Mouse (Mus musculus) forebrain, embryonic 11.5 days (tissue): ENCODE measurements around the gene Atxn1. TPM values are rescaled to one million over a fixed set of nuclear protein-coding genes. Genes with fewer than 3 reads are reported as not detected.

Experiments used
- ATAC-seq: fragments of 200-750 bp; cut with Nextera tagmentation; replicated peaks from 2 replicates; pipeline ENCODE4 v1.8.0; 2017; ENCODE audit warnings: moderate TSS enrichment; ENCODE audit not compliant: low FRiP score
- DNase-seq: peaks from one replicate; pipeline ENCODE4 v3.0.0-alpha.2; 2017; ENCODE audit warnings: low spot score
- H3K27ac ChIP-seq: fragments of 300-500 bp; sonication (generic); 2 replicates; pipeline ENCODE4 v1.5.1; 2014; ENCODE audit warnings: low read depth, low read length
- H3K27me3 ChIP-seq: fragments of 300-500 bp; sonication (generic); 2 replicates; pipeline ENCODE4 v1.6.1; 2014; ENCODE audit warnings: mild to moderate bottlenecking, low read length, mixed read lengths; ENCODE audit not compliant: control insufficient read depth, insufficient read depth
- H3K36me3 ChIP-seq: fragments of 300-500 bp; sonication (generic); 2 replicates; pipeline ENCODE4 v1.6.1; 2014; ENCODE audit warnings: mild to moderate bottlenecking, low read length, moderate library complexity, mixed read lengths; ENCODE audit not compliant: control insufficient read depth, insufficient read depth
- H3K4me1 ChIP-seq: fragments of 300-500 bp; sonication (generic); replicated peaks from 2 replicates; pipeline ENCODE4 v1.6.1; 2014; ENCODE audit warnings: low read length, mixed read lengths; ENCODE audit not compliant: control insufficient read depth, insufficient read depth
- H3K4me2 ChIP-seq: fragments of 300-500 bp; sonication (generic); 2 replicates; pipeline ENCODE4 v1.6.1; 2014; ENCODE audit warnings: low read depth, mild to moderate bottlenecking, low read length, moderate library complexity, mixed read lengths; ENCODE audit not compliant: severe bottlenecking
- H3K4me3 ChIP-seq: fragments of 300-500 bp; sonication (generic); 2 replicates; pipeline ENCODE4 v1.5.1; 2014; ENCODE audit warnings: low read depth, low read length
- H3K9ac ChIP-seq: fragments of 300-500 bp; sonication (generic); 2 replicates; pipeline ENCODE4 v1.6.1; 2014; ENCODE audit warnings: low read length
- H3K9me3 ChIP-seq: fragments of 300-500 bp; sonication (generic); 2 replicates; pipeline ENCODE4 v1.6.1; 2016; ENCODE audit warnings: low read length, mixed read lengths; ENCODE audit not compliant: control insufficient read depth
- WGBS: fragments of 180-500 bp; shearing (Covaris S2); extraction: QIAGEN DNeasy Blood & Tissue Kit; methylation state at CpG from one replicate; pipeline ENCODE4 v1.1.7; 2014; 5-methylcytosine and 5-hydroxymethylcytosine counted together
- polyA plus RNA-seq: library from polyadenylated mRNA; unstranded; fragments of >200 nt; fragmentation: Nextera tagmentation; extraction: Ambion mirVana; gene quantifications from 2 replicates; pipeline ENCODE4 v1.2.1, GENCODE M21; 2014

Atxn1 gene
- polyA plus RNA-seq, 1 experiment from 2014 or later: 3.3 TPM

GRCm38 (mm10) chr13:45511706-45512435 lies 452.9 kb downstream of the Atxn1 start:
- 85% methylated on average over 6 of the region's 6 CpGs for WGBS
- H3K27me3 ChIP-seq: peaks cover 14% of the 10 kb centered on the region
- no peak overlapping the region for H3K27ac ChIP-seq
- no peak overlapping the region for H3K4me2 ChIP-seq
- no peak overlapping the region for H3K9ac ChIP-seq
- peaks cover 10% of the 10 kb centered on the region for H3K4me1 ChIP-seq
- DNase-seq (no peak), ATAC-seq (no peak)
- no peak overlapping the region for H3K4me3 ChIP-seq
- no peaks in the 10 kb centered on the region for H3K36me3 ChIP-seq
- H3K9me3 ChIP-seq: no peaks in the 10 kb centered on the region

DNA sequence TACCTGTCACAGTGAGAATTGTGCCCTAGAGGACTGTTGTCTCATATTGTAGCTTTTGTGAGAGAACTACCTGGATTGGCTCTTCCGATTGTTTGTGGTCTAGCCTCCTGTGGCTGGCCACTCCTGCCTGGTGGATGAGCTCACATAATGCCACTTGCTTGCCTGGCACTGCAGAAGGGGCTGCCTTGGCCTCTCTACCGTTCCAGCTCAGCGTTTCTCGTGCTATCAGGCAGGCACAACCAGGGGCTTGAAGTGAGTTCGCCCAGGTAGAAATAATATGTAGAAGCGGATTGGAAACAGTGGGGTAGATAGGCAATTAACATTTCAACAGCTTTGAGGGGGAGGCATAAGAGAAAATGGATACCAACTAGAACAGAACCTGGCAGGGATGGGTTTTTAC lies 455.4 kb downstream of the Atxn1 start:
- H3K36me3 ChIP-seq: no peaks in the 10 kb centered on the region
- no peak for ATAC-seq
- 60% methylated on average over 6 of the region's 6 CpGs for WGBS
- H3K9me3 ChIP-seq: no peaks in the 10 kb centered on the region
- no peak for DNase-seq
- no peak overlapping the region for H3K9ac ChIP-seq
- H3K4me3 ChIP-seq: no peak overlapping the region
- peaks cover 4% of the 10 kb centered on the region; the same call in 1 of the 2 replicates for H3K4me1 ChIP-seq
- peaks cover 14% of the 10 kb centered on the region for H3K27me3 ChIP-seq
- no peak overlapping the region for H3K27ac ChIP-seq
- H3K4me2 ChIP-seq: no peak overlapping the region

DNA sequence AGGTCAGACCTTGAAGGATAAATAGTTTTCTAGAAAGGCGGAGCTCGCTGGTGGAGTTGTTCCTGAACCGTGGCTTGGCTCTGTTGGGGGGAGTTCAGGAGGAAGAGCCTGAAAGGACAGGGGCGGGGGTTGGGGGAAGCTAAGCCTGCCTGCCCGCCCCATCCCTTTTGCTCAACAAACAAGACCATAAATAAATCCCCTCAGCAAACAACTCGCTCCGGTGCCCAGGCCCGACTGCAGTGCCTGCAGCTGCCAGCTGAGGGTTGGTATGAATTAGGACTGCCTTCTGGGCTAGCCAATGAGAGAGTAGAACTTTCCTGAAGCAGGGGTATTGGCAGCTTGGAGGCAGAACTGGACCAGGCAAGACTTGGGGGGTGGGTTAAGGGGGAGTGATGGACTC lies 456.3 kb downstream of the Atxn1 start:
- Histone ChIP-seq H3K27me3 (peaks cover 14% of the 10 kb centered on the region), H3K4me1 (peaks cover 4% of the 10 kb centered on the region; the same call in 1 of the 2 replicates), H3K4me2 (peak overlapping the region; percentile 94), H3K27ac (no peak overlapping the region), H3K4me3 (peak overlapping the region; percentile 54), H3K36me3 (no peaks in the 10 kb centered on the region), H3K9ac (peak overlapping the region; percentile 21; the same call in 1 of the 2 replicates), H3K9me3 (no peaks in the 10 kb centered on the region)
- under 1% methylated on average over 8 of the region's 8 CpGs for WGBS
- DNase-seq (peak; percentile 72), ATAC-seq (peak; percentile 63)

- ATAC-seq (peak; percentile 86), DNase-seq (peak; percentile 89)
- under 1% methylated on average over 63 of the region's 63 CpGs for WGBS
- Histone ChIP-seq H3K27ac (no peak within 1 kb of the TSS), H3K9me3 (no peaks in the 10 kb centered on the region), H3K9ac (peak within 1 kb of the TSS; percentile 60), H3K4me1 (peaks cover 4% of the 10 kb centered on the region; the same call in 1 of the 2 replicates), H3K27me3 (peaks cover 14% of the 10 kb centered on the region), H3K4me2 (peak within 1 kb of the TSS; percentile 94), H3K36me3 (no peaks in the 10 kb centered on the region), H3K4me3 (peak within 1 kb of the TSS; percentile 54)
Measured at GRCm38 (mm10) chr13:45507274-45508229, 457.3 kb downstream of the Atxn1 start, which contains the start of gene Gmpr. Gene Gmpr, plus strand, starts transcription at chr13:45507444.

GRCm38 (mm10) chr13:45505546-45505945 lies 459.3 kb downstream of the Atxn1 start:
- 95% methylated on average over 3 of the region's 3 CpGs for WGBS
- Histone ChIP-seq H3K36me3 (no peaks in the 10 kb centered on the region), H3K9ac (no peak overlapping the region), H3K27ac (no peak overlapping the region), H3K4me2 (no peak overlapping the region), H3K27me3 (peaks cover 14% of the 10 kb centered on the region), H3K9me3 (no peaks in the 10 kb centered on the region), H3K4me1 (peaks cover 4% of the 10 kb centered on the region; the same call in 1 of the 2 replicates), H3K4me3 (no peak overlapping the region)
- no peak for DNase-seq
- no peak for ATAC-seq

DNA sequence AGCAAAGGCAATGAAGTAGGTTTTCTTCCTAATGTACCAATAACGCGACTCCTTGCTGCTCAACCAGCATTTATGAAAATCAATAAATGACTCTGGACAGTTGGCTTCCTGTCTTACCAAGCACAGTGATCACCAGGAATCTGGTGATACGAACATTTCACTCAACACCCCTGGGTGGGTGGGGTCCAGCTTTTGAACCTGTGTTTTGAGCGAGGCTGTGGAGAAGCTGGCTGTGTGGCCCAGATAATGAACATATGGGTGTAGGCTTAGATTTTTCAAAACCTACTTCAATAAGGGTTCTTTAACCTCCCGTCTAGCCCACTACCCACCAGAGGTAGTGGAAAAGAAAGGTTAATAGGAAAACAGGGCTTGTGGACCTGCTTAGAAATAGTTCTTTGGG lies 462.0 kb downstream of the Atxn1 start:
- Histone ChIP-seq H3K9me3 (no peaks in the 10 kb centered on the region), H3K9ac (no peak overlapping the region), H3K4me1 (peaks cover 3% of the 10 kb centered on the region; the same call in 1 of the 2 replicates), H3K36me3 (no peaks in the 10 kb centered on the region), H3K27ac (no peak overlapping the region), H3K4me3 (no peak overlapping the region), H3K4me2 (no peak overlapping the region), H3K27me3 (peaks cover 4% of the 10 kb centered on the region)
- ATAC-seq: no peak
- DNase-seq: no peak
- 92% methylated on average over 5 of the region's 5 CpGs for WGBS

GRCm38 (mm10) chr13:45499906-45500305 lies 464.9 kb downstream of the Atxn1 start:
- Histone ChIP-seq H3K9me3 (no peaks in the 10 kb centered on the region), H3K36me3 (no peaks in the 10 kb centered on the region), H3K27ac (no peak overlapping the region), H3K4me1 (no peaks in the 10 kb centered on the region), H3K4me3 (no peak overlapping the region), H3K9ac (no peak overlapping the region), H3K4me2 (no peak overlapping the region), H3K27me3 (no peaks in the 10 kb centered on the region)
- ATAC-seq (no peak), DNase-seq (no peak)
- 80% methylated on average over 3 of the region's 3 CpGs for WGBS
